Mouse (Mus musculus) liver, postnatal 0 days (tissue): ENCODE measurements around the gene Gm49661.

ENCODE experiments used
- CTCF ChIP-seq: sonication (generic); IDR thresholded peaks from 2 replicates; pipeline ENCODE4 v1.5.1; 2016; ENCODE audit warnings: antibody characterized with exemption, low read depth
- EP300 ChIP-seq: IDR thresholded peaks from 2 replicates; pipeline ENCODE4 v1.6.1; 2016; ENCODE audit warnings: antibody characterized with exemption, low read depth, mild to moderate bottlenecking

DNA sequence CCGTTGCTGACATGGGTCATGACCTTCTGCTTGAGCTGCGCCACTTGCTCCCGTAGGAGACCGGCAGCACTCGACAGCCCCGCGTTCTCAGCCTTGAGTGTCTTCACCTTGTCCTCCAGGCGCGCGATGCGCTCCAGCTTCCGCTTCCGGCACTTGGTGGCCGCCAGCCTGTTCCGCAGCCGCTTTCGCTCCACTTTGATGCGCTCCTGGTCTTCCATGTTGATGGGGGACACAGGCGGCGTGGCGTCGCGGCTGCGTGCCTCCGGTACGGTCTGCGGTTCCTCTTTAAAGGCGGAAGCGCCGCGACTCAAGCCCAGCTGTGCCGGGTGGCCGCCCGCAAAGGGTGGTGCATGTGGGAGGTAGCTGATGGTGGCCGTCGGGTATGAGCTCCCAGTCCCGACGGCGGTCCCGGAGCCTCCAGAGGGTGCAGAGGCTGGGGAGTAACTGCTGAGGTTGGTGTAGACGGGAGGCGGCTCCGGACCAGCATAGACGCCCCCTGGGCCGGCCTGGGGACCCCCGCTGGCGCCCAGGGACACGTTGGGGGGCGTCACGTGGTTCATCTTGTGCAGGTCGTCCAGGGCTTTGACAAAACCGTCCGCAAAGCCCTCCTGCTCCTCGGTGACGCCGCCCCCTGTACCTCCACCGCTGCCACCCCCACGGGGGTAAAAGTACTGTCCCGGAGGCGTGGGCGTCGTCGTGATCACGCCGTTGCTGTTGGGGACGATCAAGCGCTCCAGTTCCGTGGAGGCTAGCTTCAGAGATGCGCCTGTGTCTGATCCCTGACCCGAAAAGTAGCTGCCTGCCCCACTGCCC lies 8.4 kb upstream of the Gm49661 start:
- TF ChIP-seq CTCF (no peak), EP300 (no peak)
